Comparison of ENCODE assay signal across 10 mouse cellular contexts in the genomic region with DNA sequence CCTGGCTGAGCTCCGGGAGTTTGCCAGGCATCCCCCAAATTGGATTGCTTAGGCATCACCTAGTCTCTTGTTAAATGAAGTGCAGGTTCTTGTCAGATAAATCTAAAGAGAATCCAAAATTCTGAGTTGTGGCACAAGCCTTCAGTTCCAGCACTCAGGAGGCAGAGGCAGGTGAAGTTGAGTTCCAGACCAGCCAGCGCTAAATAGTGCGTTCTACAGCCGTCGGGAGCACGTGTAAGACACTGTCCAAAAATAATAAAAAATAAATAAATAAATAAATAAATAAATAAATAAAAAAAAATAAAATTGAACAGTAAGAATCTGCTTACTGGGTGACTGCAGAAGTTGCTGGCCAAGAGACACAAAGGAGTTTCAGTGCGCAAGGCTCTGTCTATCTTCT. TPM values are rescaled to one million over a fixed set of nuclear protein-coding genes. Genes with fewer than 3 reads are reported as not detected.
DNase-seq lines count a peak whose midpoint lies in the region; ATAC-seq and TF ChIP-seq lines count a peak whose summit lies in the region.
"Had no signal": no experiment of that assay in that cellular context is flagged by ENCODE, and none has a peak within 500 bp of the region (broad histone marks: within the 10 kb centered on the region; RNA-seq: fewer than 3 reads in every experiment).

No protein-coding gene starts in this region.

- no peak for DNase-seq in cerebellum, adult 2 months
- no peak for DNase-seq in cerebellum, adult 9-11 months
- DNase-seq in lung, postnatal 0 days (ENCODE audit: low spot score): no peak
- no peak for DNase-seq in lung, postnatal 4 days
- DNase-seq in liver, postnatal 0 days: no peak
- no peak for DNase-seq in right cerebral cortex, adult 2 months (ENCODE audit: low spot score in 2 of 2)
- DNase-seq: spleen, adult 18-20 months had no signal

- no peak for TF ChIP-seq EP300 in lung, postnatal 0 days (IDR thresholded peaks at IDR 0.05)
- TF ChIP-seq EP300 in liver, postnatal 0 days (IDR thresholded peaks at IDR 0.05; ENCODE audit: low read depth): no peak

- H3K9me3 ChIP-seq in lung, postnatal 0 days (ENCODE audit: low read length): no peaks in the 10 kb centered on the region
- H3K9me3 ChIP-seq in liver, postnatal 0 days (ENCODE audit: low read length): no peaks in the 10 kb centered on the region

- 50% methylated on average over 7 of the region's 7 CpGs for WGBS in cerebellum, adult 2 months
- 18% methylated on average over 7 of the region's 7 CpGs for WGBS in lung, postnatal 0 days
- 12% methylated on average over 7 of the region's 7 CpGs for WGBS in liver, postnatal 0 days (ENCODE audit: insufficient replicate concordance)

- peak overlapping the region; percentile 75 for H3K27ac ChIP-seq in cerebellum, adult 2 months (ENCODE audit: insufficient read depth, low read length)
- no peak overlapping the region for H3K27ac ChIP-seq in lung, postnatal 0 days (ENCODE audit: low read length)
- H3K27ac ChIP-seq in liver, postnatal 0 days (ENCODE audit: low read depth): no peak overlapping the region

- H3K4me1 ChIP-seq in cerebellum, adult 2 months (ENCODE audit: control insufficient read depth, insufficient read depth, low read length): peaks cover 2% of the 10 kb centered on the region; the same call in 1 of the 2 replicates
- H3K4me1 ChIP-seq in lung, postnatal 0 days (ENCODE audit: insufficient read depth, low read depth, low read length): peaks cover 4% of the 10 kb centered on the region; the same call in 1 of the 2 replicates
- H3K4me1 ChIP-seq in liver, postnatal 0 days (ENCODE audit: insufficient read depth): peaks cover 11% of the 10 kb centered on the region

- no peak for TF ChIP-seq POLR2A in cerebellum, adult 2 months (IDR thresholded peaks at IDR 0.05; ENCODE audit: borderline replicate concordance, insufficient read depth, low read length)

- ATAC-seq in lung, postnatal 0 days: no peak
- no peak for ATAC-seq in liver, postnatal 0 days
- no peak for ATAC-seq in megakaryocyte progenitor cell, adult 5-6 weeks (replicated peaks; ENCODE audit: poor library complexity)
- no peak for ATAC-seq in erythroid progenitor cell, adult 5-6 weeks (replicated peaks; ENCODE audit: low FRiP score, poor library complexity, severe bottlenecking)

- H3K27me3 ChIP-seq in cerebellum, adult 2 months (ENCODE audit: control insufficient read depth, insufficient read depth, low read length): no peaks in the 10 kb centered on the region
- no peaks in the 10 kb centered on the region for H3K27me3 ChIP-seq in lung, postnatal 0 days (replicated peaks; ENCODE audit: insufficient read depth, low read length)
- H3K27me3 ChIP-seq in liver, postnatal 0 days (ENCODE audit: insufficient read depth, low read length): no peaks in the 10 kb centered on the region

- peak overlapping the region; percentile 66 for H3K4me2 ChIP-seq in lung, postnatal 0 days (replicated peaks; ENCODE audit: low read depth, low read length)
- peak overlapping the region; percentile 87 for H3K4me2 ChIP-seq in liver, postnatal 0 days (ENCODE audit: low read depth, low read length)

- H3K36me3 ChIP-seq in lung, postnatal 0 days (ENCODE audit: insufficient read depth, low read length): no peaks in the 10 kb centered on the region
- H3K36me3 ChIP-seq in liver, postnatal 0 days (replicated peaks; ENCODE audit: insufficient read depth, low read length): no peaks in the 10 kb centered on the region

- H3K9ac ChIP-seq in lung, postnatal 0 days (replicated peaks; ENCODE audit: low read depth): no peak overlapping the region
- H3K9ac ChIP-seq in liver, postnatal 0 days (replicated peaks): peak overlapping the region; percentile 38; the same call in 1 of the 2 replicates

- peak overlapping the region; percentile 45 for H3K4me3 ChIP-seq in cerebellum, adult 2 months (replicated peaks; ENCODE audit: insufficient read depth, low read depth, low read length)
- H3K4me3 ChIP-seq in lung, postnatal 0 days (ENCODE audit: low read depth, low read length): peak overlapping the region; percentile 41
- peak overlapping the region; percentile 49 for H3K4me3 ChIP-seq in liver, postnatal 0 days (ENCODE audit: low read depth, low read length)

- no peak for TF ChIP-seq CTCF in cerebellum, adult 2 months (IDR thresholded peaks at IDR 0.05; ENCODE audit: borderline replicate concordance, insufficient read depth, low read depth, low read length)
- TF ChIP-seq CTCF in lung, postnatal 0 days (IDR thresholded peaks at IDR 0.05): no peak
- TF ChIP-seq CTCF in liver, postnatal 0 days (IDR thresholded peaks at IDR 0.05; ENCODE audit: low read depth): no peak

RNA-seq across cellular contexts. Expression of gene Neurod1, which starts 27.4 kb away (rescaled TPM):
- polyA plus RNA-seq in cerebellum, adult 2 months (2012; rRNA removed): 240 and 303 TPM in 2 replicates
- polyA plus RNA-seq in lung, postnatal 0 days (2015; fragmentation: Nextera tagmentation; extraction: Ambion mirVana): not detected in 2 replicates
- not detected in 2 replicates for polyA plus RNA-seq in liver, postnatal 0 days (2015; fragmentation: Nextera tagmentation; extraction: Ambion mirVana)
- not detected in 2 replicates for total RNA-seq in megakaryocyte progenitor cell, adult 5-6 weeks (2015)
- total RNA-seq in megakaryocyte progenitor cell, adult 5-6 weeks (2017): not detected in 2 replicates
- total RNA-seq in erythroid progenitor cell, adult 5-6 weeks (2015; ENCODE audit: low replicate concordance): not detected in 2 replicates
- total RNA-seq in erythroid progenitor cell, adult 5-6 weeks (2017; ENCODE audit: low replicate concordance): not detected in 2 replicates
- total RNA-seq: common myeloid progenitor, adult 5-6 weeks had no signal

RNA-seq across cellular contexts. Expression of gene Cerkl, which starts 27.5 kb away (rescaled TPM):
- 13.1 and 17.8 TPM in 2 replicates for polyA plus RNA-seq in cerebellum, adult 2 months (2012; rRNA removed)
- 1.0 and 1.8 TPM in 2 replicates for polyA plus RNA-seq in lung, postnatal 0 days (2015; fragmentation: Nextera tagmentation; extraction: Ambion mirVana)
- 5.9 and 6.6 TPM in 2 replicates for polyA plus RNA-seq in liver, postnatal 0 days (2015; fragmentation: Nextera tagmentation; extraction: Ambion mirVana)
- 3.3 and 4.8 TPM in 2 replicates for total RNA-seq in megakaryocyte progenitor cell, adult 5-6 weeks (2015)
- total RNA-seq in megakaryocyte progenitor cell, adult 5-6 weeks (2017): 6.0 and 9.9 TPM in 2 replicates
- total RNA-seq in erythroid progenitor cell, adult 5-6 weeks (2015; ENCODE audit: low replicate concordance): 2.9 and 3.6 TPM in 2 replicates
- 4.3 and 10.5 TPM in 2 replicates for total RNA-seq in erythroid progenitor cell, adult 5-6 weeks (2017; ENCODE audit: low replicate concordance)

Comparison
In these comparisons a context has a peak if more than half of its experiments do, and no peak if none do; other contexts are left out.
1. RNA of gene Neurod1, which starts 27.4 kb away (polyA plus RNA-seq): 240 to 303 TPM in cerebellum, adult 2 months; not detected in lung, postnatal 0 days and not detected in liver, postnatal 0 days; every median in the first group is over 100 times any median in the second.
2. Peak in every context shown above with its lines, with median percentiles within 50 percentile points of each other: H3K4me3 ChIP-seq.